In the genomic region with DNA sequence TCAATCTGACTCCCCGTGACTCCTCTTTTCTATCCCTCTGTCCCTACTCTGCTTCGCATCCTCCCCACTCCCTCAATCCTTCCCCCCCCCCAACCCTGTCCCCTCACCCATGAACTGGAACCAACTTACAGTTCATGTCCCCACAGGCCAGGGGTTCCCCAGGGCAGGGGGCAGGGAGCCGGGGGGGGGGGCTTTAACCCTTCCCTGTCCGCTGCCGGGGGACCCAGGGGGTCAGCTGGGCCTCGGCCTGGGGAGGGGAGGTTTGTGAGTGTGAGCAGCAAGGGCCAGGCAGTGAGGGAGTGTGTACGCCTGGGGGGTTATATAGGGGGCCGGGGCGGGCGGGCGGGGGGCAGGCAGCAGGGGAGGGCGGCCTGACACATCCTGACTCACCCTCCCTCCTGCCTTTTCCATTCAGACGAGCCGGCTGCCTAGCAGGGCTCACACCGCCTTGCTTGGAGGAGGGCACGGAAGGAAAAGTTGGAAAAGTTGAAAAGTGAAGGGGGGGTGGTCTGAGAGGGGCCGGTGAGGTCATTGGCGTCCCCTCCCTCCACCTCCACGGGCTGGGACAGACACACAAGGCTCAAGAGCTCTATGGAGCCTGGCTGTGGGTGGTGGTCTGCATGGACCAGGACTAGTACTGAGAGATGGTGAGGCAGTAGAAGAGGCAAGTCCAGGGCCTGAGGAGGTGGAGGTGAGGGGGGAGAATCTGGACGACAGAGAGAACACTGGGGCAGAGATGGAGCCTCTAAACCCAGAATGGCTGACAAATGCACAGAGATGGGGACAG, we compare ENCODE assay signal across 15 mouse cellular contexts. TPM values are rescaled to one million over a fixed set of nuclear protein-coding genes. Genes with fewer than 3 reads are reported as not detected.
DNase-seq lines count a peak whose midpoint lies in the region; ATAC-seq and TF ChIP-seq lines count a peak whose summit lies in the region.
"Had no signal": no experiment of that assay in that cellular context is flagged by ENCODE, and none has a peak within 500 bp of the region (broad histone marks: within the 10 kb centered on the region; RNA-seq: fewer than 3 reads in every experiment).

No protein-coding gene starts in this region.

- no peak overlapping the region for H3K27ac ChIP-seq in heart, embryonic 13.5 days (replicated peaks)
- peak overlapping the region; percentile 7; the same call in 1 of the 2 replicates for H3K27ac ChIP-seq in midbrain, embryonic 10.5 days (replicated peaks)
- no peak overlapping the region for H3K27ac ChIP-seq in midbrain, postnatal 0 days (ENCODE audit: low read depth, low read length)
- no peak overlapping the region for H3K27ac ChIP-seq in embryonic facial prominence, embryonic 15.5 days (replicated peaks)
- H3K27ac ChIP-seq in limb, embryonic 14.5 days (replicated peaks; ENCODE audit: low read depth, low read length), result no peak overlapping the region
- H3K27ac ChIP-seq: liver, embryonic 13.5 days had no signal

- intact Hi-C loops in left cerebral cortex, postnatal 36 days (cut with DNase I), result no loop called here

- no peaks in the 10 kb centered on the region for H3K9me3 ChIP-seq in heart, embryonic 13.5 days
- 0 out of 2 replicates have a peak, but pooled peaks cover 2% of the 10 kb centered on the region for H3K9me3 ChIP-seq in midbrain, embryonic 10.5 days (replicated peaks)
- no peaks in the 10 kb centered on the region for H3K9me3 ChIP-seq in midbrain, postnatal 0 days (ENCODE audit: low read length)
- no peaks in the 10 kb centered on the region for H3K9me3 ChIP-seq in embryonic facial prominence, embryonic 15.5 days (replicated peaks)
- no peaks in the 10 kb centered on the region for H3K9me3 ChIP-seq in limb, embryonic 14.5 days (ENCODE audit: control insufficient read depth, low read length)
- H3K9me3 ChIP-seq: liver, embryonic 13.5 days had no signal

- no peak for TF ChIP-seq CTCF in midbrain, postnatal 0 days (IDR thresholded peaks at IDR 0.05)

- WGBS in heart, embryonic 13.5 days, result 6% methylated on average over 19 of the region's 20 CpGs
- WGBS in midbrain, embryonic 10.5 days, result 4% methylated on average over 19 of the region's 20 CpGs
- WGBS in midbrain, postnatal 0 days, result 2% methylated on average over 15 of the region's 20 CpGs
- WGBS in embryonic facial prominence, embryonic 15.5 days, result 6% methylated on average over 18 of the region's 20 CpGs
- WGBS in limb, embryonic 14.5 days, result 5% methylated on average over 20 of the region's 20 CpGs

- no peaks in the 10 kb centered on the region for H3K36me3 ChIP-seq in heart, embryonic 13.5 days
- H3K36me3 ChIP-seq in midbrain, embryonic 10.5 days, result no peaks in the 10 kb centered on the region
- no peaks in the 10 kb centered on the region for H3K36me3 ChIP-seq in midbrain, postnatal 0 days (ENCODE audit: insufficient read depth, low read length)
- H3K36me3 ChIP-seq in embryonic facial prominence, embryonic 15.5 days, result no peaks in the 10 kb centered on the region
- H3K36me3 ChIP-seq in limb, embryonic 14.5 days (ENCODE audit: control insufficient read depth, insufficient read depth, low read length), result no peaks in the 10 kb centered on the region
- H3K36me3 ChIP-seq: liver, embryonic 13.5 days had no signal

- TF ChIP-seq POLR2A in limb, embryonic 14.5 days (IDR thresholded peaks at IDR 0.05; ENCODE audit: borderline replicate concordance, extremely low read depth, insufficient read depth, insufficient read length), result no peak

- ATAC-seq in heart, embryonic 13.5 days (ENCODE audit: extremely low read depth, insufficient number of reproducible peaks, low FRiP score, low TSS enrichment), result no peak
- no peak for ATAC-seq in midbrain, postnatal 0 days (ENCODE audit: low FRiP score)
- ATAC-seq in embryonic facial prominence, embryonic 15.5 days (ENCODE audit: insufficient number of reproducible peaks, low FRiP score, low TSS enrichment, low read depth), result no peak
- ATAC-seq in limb, embryonic 14.5 days (ENCODE audit: low FRiP score, low read depth), result no peak

- peak overlapping the region; percentile 54; the same call in 1 of the 2 replicates for H3K9ac ChIP-seq in heart, embryonic 13.5 days
- H3K9ac ChIP-seq in midbrain, postnatal 0 days (replicated peaks; ENCODE audit: low read length, poor library complexity, severe bottlenecking), result no peak overlapping the region; the same call in 1 of the 2 replicates
- no peak overlapping the region for H3K9ac ChIP-seq in embryonic facial prominence, embryonic 15.5 days
- H3K9ac ChIP-seq in limb, embryonic 14.5 days (ENCODE audit: low read depth, low read length, severe bottlenecking), result peak overlapping the region; percentile 32; the same call in 1 of the 2 replicates
- H3K9ac ChIP-seq: liver, embryonic 13.5 days had no signal

- H3K27me3 ChIP-seq in heart, embryonic 13.5 days (replicated peaks), result peaks cover 97% of the 10 kb centered on the region
- peaks cover 78% of the 10 kb centered on the region for H3K27me3 ChIP-seq in midbrain, embryonic 10.5 days (ENCODE audit: low read depth, poor library complexity, severe bottlenecking)
- peaks cover 40% of the 10 kb centered on the region for H3K27me3 ChIP-seq in midbrain, postnatal 0 days (ENCODE audit: insufficient read depth, low read length)
- H3K27me3 ChIP-seq in embryonic facial prominence, embryonic 15.5 days, result peaks cover 52% of the 10 kb centered on the region
- peaks cover 39% of the 10 kb centered on the region for H3K27me3 ChIP-seq in limb, embryonic 14.5 days (ENCODE audit: control insufficient read depth, insufficient read depth, low read length)

- H3K4me3 ChIP-seq in heart, embryonic 13.5 days, result 0 out of 2 replicates have a peak overlapping the region, but pooled peaks have one; percentile 44
- H3K4me3 ChIP-seq in midbrain, embryonic 10.5 days, result peak overlapping the region; percentile 47
- H3K4me3 ChIP-seq in midbrain, postnatal 0 days (ENCODE audit: low read depth, low read length), result no peak overlapping the region
- peak overlapping the region; percentile 37; the same call in 1 of the 2 replicates for H3K4me3 ChIP-seq in embryonic facial prominence, embryonic 15.5 days (replicated peaks)
- no peak overlapping the region for H3K4me3 ChIP-seq in limb, embryonic 14.5 days (replicated peaks; ENCODE audit: low read length)

- peaks cover 15% of the 10 kb centered on the region for H3K4me1 ChIP-seq in heart, embryonic 13.5 days
- peaks cover 40% of the 10 kb centered on the region for H3K4me1 ChIP-seq in midbrain, embryonic 10.5 days
- no peaks in the 10 kb centered on the region for H3K4me1 ChIP-seq in midbrain, postnatal 0 days (ENCODE audit: insufficient read depth, low read length)
- H3K4me1 ChIP-seq in embryonic facial prominence, embryonic 15.5 days, result peaks cover 15% of the 10 kb centered on the region; the same call in 1 of the 2 replicates
- peaks cover 9% of the 10 kb centered on the region; the same call in 1 of the 2 replicates for H3K4me1 ChIP-seq in limb, embryonic 14.5 days (ENCODE audit: control insufficient read depth, insufficient read depth, low read length)

- DNase-seq in heart, adult 8-10 months (ENCODE audit: low spot score), result no peak
- no peak for DNase-seq in midbrain, embryonic 10.5 days (ENCODE audit: low spot score)
- DNase-seq in midbrain, postnatal 0 days (ENCODE audit: low spot score), result no peak
- no peak for DNase-seq in limb, embryonic 14.5 days (ENCODE audit: low spot score)
- DNase-seq in left cerebral cortex, postnatal 36 days (ENCODE audit: low spot score in 2 of 2), result no peak
- DNase-seq in urinary bladder, postnatal 10 days (ENCODE audit: low spot score), result no peak
- DNase-seq: liver, embryonic 13.5 days had no signal

- peak overlapping the region; percentile 64; the same call in 1 of the 2 replicates for H3K4me2 ChIP-seq in heart, embryonic 13.5 days
- no peak overlapping the region for H3K4me2 ChIP-seq in midbrain, postnatal 0 days (ENCODE audit: low read depth, low read length, poor library complexity, severe bottlenecking)
- H3K4me2 ChIP-seq in embryonic facial prominence, embryonic 15.5 days (replicated peaks), result peak overlapping the region; percentile 65; the same call in 1 of the 2 replicates
- H3K4me2 ChIP-seq in limb, embryonic 14.5 days (replicated peaks; ENCODE audit: low read depth, low read length, severe bottlenecking), result peak overlapping the region; percentile 51; the same call in 1 of the 2 replicates

RNA-seq across cellular contexts. Expression of a gene that starts 4.6 kb away (rescaled TPM):
- 0.09 TPM in 1 of 2 replicates, not detected in the other for polyA plus RNA-seq in heart, embryonic 13.5 days (2015; fragmentation: Nextera tagmentation; extraction: Ambion mirVana)
- under 1 TPM in 1 of 4 experiments, not detected in 3; 0.19 TPM for total RNA-seq in heart, adult 8-10 months (2022)
- polyA plus RNA-seq in midbrain, embryonic 10.5 days (2016; fragmentation: Nextera tagmentation; extraction: Ambion mirVana), result 0.21 TPM in 1 of 2 replicates, not detected in the other
- total RNA-seq in midbrain, postnatal 0 days (2014; rRNA removed), result 1.4 and 2.0 TPM in 2 replicates
- 1.7 and 2.5 TPM in 2 replicates for polyA plus RNA-seq in midbrain, postnatal 0 days (2015; fragmentation: Nextera tagmentation; extraction: Ambion mirVana)
- polyA plus RNA-seq in embryonic facial prominence, embryonic 15.5 days (2015; fragmentation: Nextera tagmentation; extraction: Ambion mirVana), result 0.36 and 0.37 TPM in 2 replicates
- 0.33 and 0.63 TPM in 2 replicates for polyA plus RNA-seq in limb, embryonic 14.5 days (2012; rRNA removed)
- 0.22 TPM in 1 of 2 replicates, not detected in the other for polyA plus RNA-seq in limb, embryonic 14.5 days (2014; fragmentation: Nextera tagmentation; extraction: Ambion mirVana)
- under 1 TPM; 0.43 to 0.59 TPM for total RNA-seq in left cerebral cortex, postnatal 36 days (2021)

RNA-seq across cellular contexts. Expression of a gene that starts 4.7 kb away (rescaled TPM):
- polyA plus RNA-seq in heart, embryonic 13.5 days (2015; fragmentation: Nextera tagmentation; extraction: Ambion mirVana), result not detected in 2 replicates
- not detected for total RNA-seq in heart, adult 8-10 months (2022)
- not detected in 2 replicates for polyA plus RNA-seq in midbrain, embryonic 10.5 days (2016; fragmentation: Nextera tagmentation; extraction: Ambion mirVana)
- not detected in 2 replicates for total RNA-seq in midbrain, postnatal 0 days (2014; rRNA removed)
- polyA plus RNA-seq in midbrain, postnatal 0 days (2015; fragmentation: Nextera tagmentation; extraction: Ambion mirVana), result 0.39 and 0.48 TPM in 2 replicates
- 0.75 and 1.1 TPM in 2 replicates for polyA plus RNA-seq in embryonic facial prominence, embryonic 15.5 days (2015; fragmentation: Nextera tagmentation; extraction: Ambion mirVana)
- polyA plus RNA-seq in limb, embryonic 14.5 days (2012; rRNA removed), result not detected in 2 replicates
- polyA plus RNA-seq in limb, embryonic 14.5 days (2014; fragmentation: Nextera tagmentation; extraction: Ambion mirVana), result not detected in 2 replicates
- total RNA-seq in left cerebral cortex, postnatal 36 days (2021), result not detected
- total RNA-seq: common myeloid progenitor, adult 5-6 weeks; gastrocnemius, postnatal 14 days; heart, postnatal 14 days; layer of hippocampus, postnatal 14 days had no signal
- polyA plus RNA-seq: urinary bladder, adult 2 months had no signal

RNA-seq across cellular contexts. Expression of a gene that starts 6.9 kb away (rescaled TPM):
- not detected in 2 replicates for polyA plus RNA-seq in heart, embryonic 13.5 days (2015; fragmentation: Nextera tagmentation; extraction: Ambion mirVana)
- not detected for total RNA-seq in heart, adult 8-10 months (2022)
- not detected in 2 replicates for polyA plus RNA-seq in midbrain, embryonic 10.5 days (2016; fragmentation: Nextera tagmentation; extraction: Ambion mirVana)
- not detected in 2 replicates for total RNA-seq in midbrain, postnatal 0 days (2014; rRNA removed)
- polyA plus RNA-seq in midbrain, postnatal 0 days (2015; fragmentation: Nextera tagmentation; extraction: Ambion mirVana), result not detected in 2 replicates
- not detected in 2 replicates for polyA plus RNA-seq in embryonic facial prominence, embryonic 15.5 days (2015; fragmentation: Nextera tagmentation; extraction: Ambion mirVana)
- 0.03 TPM in 1 of 2 replicates, not detected in the other for polyA plus RNA-seq in limb, embryonic 14.5 days (2012; rRNA removed)
- polyA plus RNA-seq in limb, embryonic 14.5 days (2014; fragmentation: Nextera tagmentation; extraction: Ambion mirVana), result not detected in 2 replicates
- total RNA-seq in left cerebral cortex, postnatal 36 days (2021), result not detected
- total RNA-seq: common myeloid progenitor, adult 5-6 weeks; gastrocnemius, postnatal 14 days; heart, postnatal 14 days; layer of hippocampus, postnatal 14 days had no signal
- polyA plus RNA-seq: liver, embryonic 13.5 days; midbrain, embryonic 16.5 days had no signal

RNA-seq across cellular contexts. Expression of a gene that starts 11.4 kb away (rescaled TPM):
- 4.1 and 4.3 TPM in 2 replicates for polyA plus RNA-seq in heart, embryonic 13.5 days (2015; fragmentation: Nextera tagmentation; extraction: Ambion mirVana)
- 1 to 10 TPM; 2.2 to 5.5 (median 5.0) TPM for total RNA-seq in heart, adult 8-10 months (2022)
- 2.7 and 3.4 TPM in 2 replicates for polyA plus RNA-seq in midbrain, embryonic 10.5 days (2016; fragmentation: Nextera tagmentation; extraction: Ambion mirVana)
- 14.6 and 16.6 TPM in 2 replicates for total RNA-seq in midbrain, postnatal 0 days (2014; rRNA removed)
- polyA plus RNA-seq in midbrain, postnatal 0 days (2015; fragmentation: Nextera tagmentation; extraction: Ambion mirVana), result 16.0 and 18.2 TPM in 2 replicates
- polyA plus RNA-seq in embryonic facial prominence, embryonic 15.5 days (2015; fragmentation: Nextera tagmentation; extraction: Ambion mirVana), result 11.4 and 11.8 TPM in 2 replicates
- 10.1 and 15.2 TPM in 2 replicates for polyA plus RNA-seq in limb, embryonic 14.5 days (2012; rRNA removed)
- 8.1 and 9.6 TPM in 2 replicates for polyA plus RNA-seq in limb, embryonic 14.5 days (2014; fragmentation: Nextera tagmentation; extraction: Ambion mirVana)
- total RNA-seq in left cerebral cortex, postnatal 36 days (2021), result 1 to 10 TPM; 2.7 to 3.7 TPM

RNA-seq across cellular contexts. Expression of a gene that starts 14.6 kb away (rescaled TPM):
- 209 and 245 TPM in 2 replicates for polyA plus RNA-seq in heart, embryonic 13.5 days (2015; fragmentation: Nextera tagmentation; extraction: Ambion mirVana)
- total RNA-seq in heart, adult 8-10 months (2022), result 100 to 1,000 TPM; 453 to 560 (median 508) TPM
- 339 and 383 TPM in 2 replicates for polyA plus RNA-seq in midbrain, embryonic 10.5 days (2016; fragmentation: Nextera tagmentation; extraction: Ambion mirVana)
- 131 and 177 TPM in 2 replicates for total RNA-seq in midbrain, postnatal 0 days (2014; rRNA removed)
- polyA plus RNA-seq in midbrain, postnatal 0 days (2015; fragmentation: Nextera tagmentation; extraction: Ambion mirVana), result 289 TPM in 2 replicates
- 397 and 411 TPM in 2 replicates for polyA plus RNA-seq in embryonic facial prominence, embryonic 15.5 days (2015; fragmentation: Nextera tagmentation; extraction: Ambion mirVana)
- 486 and 665 TPM in 2 replicates for polyA plus RNA-seq in limb, embryonic 14.5 days (2012; rRNA removed)
- 253 and 275 TPM in 2 replicates for polyA plus RNA-seq in limb, embryonic 14.5 days (2014; fragmentation: Nextera tagmentation; extraction: Ambion mirVana)
- 100 to 1,000 TPM; 416 to 455 TPM for total RNA-seq in left cerebral cortex, postnatal 36 days (2021)

Comparison
In these comparisons a context has a peak if more than half of its experiments do, and no peak if none do; other contexts are left out.
1. H3K4me3 ChIP-seq: peak in heart, embryonic 13.5 days (single experiment), midbrain, embryonic 10.5 days (single experiment) and embryonic facial prominence, embryonic 15.5 days (single experiment); none in midbrain, postnatal 0 days (single experiment) and limb, embryonic 14.5 days (single experiment).
2. H3K9ac ChIP-seq: peak in heart, embryonic 13.5 days (single experiment) and limb, embryonic 14.5 days (single experiment); none in midbrain, postnatal 0 days (single experiment) and embryonic facial prominence, embryonic 15.5 days (single experiment).